Mouse (Mus musculus) embryonic facial prominence, embryonic 11.5 days (tissue): ENCODE measurements at regions not wholly inside any gene's neighbourhood (a gene's known extent, or its start where the extent isn't known, plus 50 kb on each side); places are given as distances from the start of the nearest gene placed in this dataset.

Experiments
- ATAC-seq: fragments of 200-750 bp; cut with Nextera tagmentation; replicated peaks from 2 replicates; pipeline ENCODE4 v1.8.0; 2017; ENCODE audit warnings: low read depth; ENCODE audit not compliant: insufficient number of reproducible peaks, low FRiP score, low TSS enrichment
- DNase-seq: peaks from one replicate; pipeline ENCODE4 v3.0.0-alpha.2; 2015; ENCODE audit warnings: low spot score
- H3K27ac ChIP-seq: fragments of 300-500 bp; sonication (generic); replicated peaks from 2 replicates; pipeline ENCODE4 v1.5.1; 2014; ENCODE audit warnings: mild to moderate bottlenecking, low read depth, low read length, control low read depth
- H3K27me3 ChIP-seq: fragments of 300-500 bp; sonication (generic); 2 replicates; pipeline ENCODE4 v1.6.1; 2014; ENCODE audit warnings: mild to moderate bottlenecking, low read length, moderate library complexity, mixed read lengths; ENCODE audit not compliant: control insufficient read depth, insufficient read depth
- H3K36me3 ChIP-seq: fragments of 300-500 bp; sonication (generic); replicated peaks from 2 replicates; pipeline ENCODE4 v1.6.1; 2014; ENCODE audit warnings: low read depth, mild to moderate bottlenecking, low read length, moderate library complexity, mixed read lengths; ENCODE audit not compliant: control insufficient read depth, insufficient read depth
- H3K4me1 ChIP-seq: fragments of 300-500 bp; sonication (generic); 2 replicates; pipeline ENCODE4 v1.6.1; 2014; ENCODE audit warnings: low read length, mixed read lengths; ENCODE audit not compliant: control insufficient read depth, insufficient read depth
- H3K4me2 ChIP-seq: fragments of 300-500 bp; sonication (generic); 2 replicates; pipeline ENCODE4 v1.6.1; 2014; ENCODE audit warnings: low read depth, mild to moderate bottlenecking, control low read depth, low read length, moderate library complexity
- H3K4me3 ChIP-seq: fragments of 300-500 bp; sonication (generic); 2 replicates; pipeline ENCODE4 v1.5.1; 2014; ENCODE audit warnings: low read depth, low read length, control low read depth
- H3K9ac ChIP-seq: fragments of 300-500 bp; sonication (generic); replicated peaks from 2 replicates; pipeline ENCODE4 v1.6.1; 2014; ENCODE audit warnings: mild to moderate bottlenecking, control low read depth, low read length
- H3K9me3 ChIP-seq: fragments of 300-500 bp; sonication (generic); replicated peaks from 2 replicates; pipeline ENCODE4 v1.6.1; 2016; ENCODE audit warnings: mild to moderate bottlenecking, low read length, inconsistent platforms, mixed read lengths; ENCODE audit not compliant: control insufficient read depth
- WGBS: fragments of 180-500 bp; shearing (Covaris S2); extraction: QIAGEN DNeasy Blood & Tissue Kit; methylation state at CpG from one replicate; pipeline ENCODE4 v1.1.7; 2014; 5-methylcytosine and 5-hydroxymethylcytosine counted together

DNA sequence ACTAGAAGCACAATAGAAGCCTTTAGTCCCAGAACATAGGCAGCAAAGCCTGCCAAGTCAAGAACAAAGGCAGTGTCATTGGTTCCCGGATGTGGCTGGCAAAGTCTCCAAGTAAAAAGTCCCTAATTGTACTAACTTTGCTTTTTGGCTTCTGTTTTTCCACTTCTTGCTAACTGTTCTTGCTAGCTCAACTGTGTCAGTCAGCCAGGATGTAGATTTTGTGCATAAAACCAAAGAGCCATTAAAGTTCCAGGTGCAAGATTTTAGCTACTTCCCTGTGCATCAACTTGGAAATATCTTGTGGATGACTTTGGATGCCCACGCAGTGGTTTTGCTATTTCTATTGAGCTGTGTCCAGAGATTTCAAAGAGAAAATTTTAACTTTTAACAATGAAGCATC, 560.0 kb upstream of the B3galt2 start:
- ATAC-seq, result no peak
- no peaks in the 10 kb centered on the region for H3K27me3 ChIP-seq
- H3K4me2 ChIP-seq, result no peak overlapping the region
- H3K4me3 ChIP-seq, result no peak overlapping the region
- H3K9ac ChIP-seq, result no peak overlapping the region
- 82% methylated on average over 2 of the region's 2 CpGs for WGBS
- no peaks in the 10 kb centered on the region for H3K4me1 ChIP-seq
- DNase-seq, result no peak
- no peak overlapping the region for H3K27ac ChIP-seq
- H3K36me3 ChIP-seq, result no peaks in the 10 kb centered on the region
- H3K9me3 ChIP-seq, result no peaks in the 10 kb centered on the region

DNA sequence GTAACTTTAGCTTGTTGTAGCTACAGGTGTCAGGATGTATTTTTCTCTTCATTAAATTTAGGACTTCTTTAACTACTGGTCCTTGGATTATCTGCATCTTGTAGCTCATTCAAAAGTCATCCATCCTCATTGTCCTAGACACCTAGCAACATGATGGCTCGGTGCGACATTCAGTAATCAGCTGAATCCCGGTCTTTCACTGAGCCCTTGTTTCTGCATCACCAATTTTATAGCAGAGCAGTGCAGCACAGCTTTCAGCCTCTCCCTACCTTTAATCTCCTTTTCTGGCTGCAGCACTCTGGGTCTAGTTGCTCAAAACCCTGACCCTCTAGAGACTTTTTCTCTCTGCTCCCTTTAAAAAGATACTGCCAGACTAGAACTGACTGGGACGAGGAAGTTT, 543.6 kb upstream of the B3galt2 start:
- DNase-seq, result no peak
- Histone ChIP-seq H3K9me3 (no peaks in the 10 kb centered on the region), H3K27me3 (no peaks in the 10 kb centered on the region), H3K4me2 (no peak overlapping the region), H3K4me1 (no peaks in the 10 kb centered on the region), H3K27ac (no peak overlapping the region), H3K9ac (no peak overlapping the region), H3K36me3 (no peaks in the 10 kb centered on the region), H3K4me3 (no peak overlapping the region)
- no peak for ATAC-seq
- 88% methylated on average over 4 of the region's 4 CpGs for WGBS

- Histone ChIP-seq H3K4me2 (no peak overlapping the region), H3K4me1 (no peaks in the 10 kb centered on the region), H3K4me3 (no peak overlapping the region), H3K27ac (no peak overlapping the region), H3K9ac (no peak overlapping the region), H3K36me3 (no peaks in the 10 kb centered on the region), H3K27me3 (no peaks in the 10 kb centered on the region), H3K9me3 (no peaks in the 10 kb centered on the region)
- ATAC-seq (no peak), DNase-seq (no peak)
Measured at GRCm38 (mm10) chr1:143098307-143098706, 542.2 kb upstream of the B3galt2 start.

GRCm38 (mm10) chr1:143122185-143122584, 518.3 kb upstream of the B3galt2 start:
- H3K4me1 ChIP-seq, result no peaks in the 10 kb centered on the region
- H3K27ac ChIP-seq, result no peak overlapping the region
- H3K4me2 ChIP-seq, result no peak overlapping the region
- H3K4me3 ChIP-seq, result no peak overlapping the region
- no peaks in the 10 kb centered on the region for H3K27me3 ChIP-seq
- H3K9me3 ChIP-seq, result no peaks in the 10 kb centered on the region
- no peaks in the 10 kb centered on the region for H3K36me3 ChIP-seq
- H3K9ac ChIP-seq, result no peak overlapping the region
- no peak for DNase-seq
- ATAC-seq, result no peak

GRCm38 (mm10) chr1:143130257-143130656, 510.2 kb upstream of the B3galt2 start:
- no peaks in the 10 kb centered on the region for H3K27me3 ChIP-seq
- ATAC-seq, result no peak
- H3K4me1 ChIP-seq, result no peaks in the 10 kb centered on the region
- no peak overlapping the region for H3K4me2 ChIP-seq
- no peak overlapping the region for H3K4me3 ChIP-seq
- H3K9ac ChIP-seq, result no peak overlapping the region
- no peak overlapping the region for H3K27ac ChIP-seq
- no peaks in the 10 kb centered on the region for H3K9me3 ChIP-seq
- WGBS, result 74% methylated on average over 1 of the region's 1 CpGs
- no peak for DNase-seq
- no peaks in the 10 kb centered on the region for H3K36me3 ChIP-seq

- H3K9ac ChIP-seq, result no peak overlapping the region
- 87% methylated on average over 2 of the region's 2 CpGs for WGBS
- H3K27me3 ChIP-seq, result no peaks in the 10 kb centered on the region
- ATAC-seq, result no peak
- no peak for DNase-seq
- no peak overlapping the region for H3K27ac ChIP-seq
- H3K4me1 ChIP-seq, result no peaks in the 10 kb centered on the region
- H3K4me2 ChIP-seq, result no peak overlapping the region
- H3K4me3 ChIP-seq, result no peak overlapping the region
- H3K9me3 ChIP-seq, result no peaks in the 10 kb centered on the region
- H3K36me3 ChIP-seq, result no peaks in the 10 kb centered on the region
Measured at GRCm38 (mm10) chr1:143132806-143133205, 507.7 kb upstream of the B3galt2 start.

DNA sequence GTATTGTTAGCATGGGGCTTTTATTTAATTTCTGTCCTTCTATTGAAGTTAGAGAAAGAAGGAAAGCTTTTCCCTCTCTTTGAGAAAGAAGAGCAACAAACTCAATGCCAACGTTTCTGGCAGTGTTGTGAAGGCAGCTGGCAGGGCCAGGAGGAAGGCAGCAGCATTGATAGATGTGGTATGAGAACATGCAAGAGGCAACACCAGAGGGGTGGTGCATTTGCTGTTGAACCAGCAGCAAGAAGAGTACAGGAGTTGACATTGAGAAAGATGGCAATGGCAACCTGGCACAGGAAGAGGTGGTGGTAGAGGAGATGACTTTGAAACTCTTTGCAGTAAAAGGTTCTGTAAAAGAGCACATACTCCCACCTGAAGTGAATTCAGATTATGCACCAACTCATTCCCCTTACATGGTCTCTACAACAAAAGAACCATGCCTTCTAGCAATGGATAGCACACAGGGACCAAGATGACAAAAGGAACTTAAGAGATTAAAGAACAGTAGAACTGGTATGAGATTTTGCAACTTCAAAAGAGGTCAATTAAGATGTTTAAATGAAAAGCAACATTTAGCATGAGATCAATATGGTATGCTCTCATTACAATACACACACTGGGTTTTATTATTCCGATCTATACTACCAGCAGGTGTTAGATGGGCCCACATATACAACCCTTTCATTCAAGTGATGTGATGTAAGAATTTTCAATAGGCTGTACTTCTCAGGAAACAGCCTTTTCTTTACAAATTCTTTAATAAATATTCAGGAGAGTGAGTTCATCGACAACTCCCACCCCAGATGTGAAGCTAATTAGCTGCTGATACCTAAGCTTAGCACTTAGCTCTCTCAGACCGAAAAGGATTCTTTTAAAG, 495.1 kb upstream of the B3galt2 start:
- DNase-seq (no peak), ATAC-seq (no peak)
- H3K9me3 ChIP-seq, result no peaks in the 10 kb centered on the region
- H3K4me2 ChIP-seq, result no peak overlapping the region
- no peak overlapping the region for H3K9ac ChIP-seq
- no peaks in the 10 kb centered on the region for H3K27me3 ChIP-seq
- no peak overlapping the region for H3K27ac ChIP-seq
- no peaks in the 10 kb centered on the region for H3K36me3 ChIP-seq
- WGBS, result 61% methylated on average over 4 of the region's 4 CpGs
- H3K4me3 ChIP-seq, result no peak overlapping the region
- H3K4me1 ChIP-seq, result no peaks in the 10 kb centered on the region

- H3K36me3 ChIP-seq, result no peaks in the 10 kb centered on the region
- no peaks in the 10 kb centered on the region for H3K9me3 ChIP-seq
- H3K27ac ChIP-seq, result no peak overlapping the region
- no peak overlapping the region for H3K9ac ChIP-seq
- no peaks in the 10 kb centered on the region for H3K4me1 ChIP-seq
- H3K4me3 ChIP-seq, result no peak overlapping the region
- ATAC-seq, result no peak
- WGBS, result 85% methylated on average over 9 of the region's 9 CpGs
- H3K27me3 ChIP-seq, result no peaks in the 10 kb centered on the region
- DNase-seq, result no peak
- H3K4me2 ChIP-seq, result no peak overlapping the region
Measured at GRCm38 (mm10) chr1:143171286-143171685, 469.2 kb upstream of the B3galt2 start.
